Mouse (Mus musculus): Measurements from ENCODE around the gene Adra2c.

The Adra2c gene

DNA sequence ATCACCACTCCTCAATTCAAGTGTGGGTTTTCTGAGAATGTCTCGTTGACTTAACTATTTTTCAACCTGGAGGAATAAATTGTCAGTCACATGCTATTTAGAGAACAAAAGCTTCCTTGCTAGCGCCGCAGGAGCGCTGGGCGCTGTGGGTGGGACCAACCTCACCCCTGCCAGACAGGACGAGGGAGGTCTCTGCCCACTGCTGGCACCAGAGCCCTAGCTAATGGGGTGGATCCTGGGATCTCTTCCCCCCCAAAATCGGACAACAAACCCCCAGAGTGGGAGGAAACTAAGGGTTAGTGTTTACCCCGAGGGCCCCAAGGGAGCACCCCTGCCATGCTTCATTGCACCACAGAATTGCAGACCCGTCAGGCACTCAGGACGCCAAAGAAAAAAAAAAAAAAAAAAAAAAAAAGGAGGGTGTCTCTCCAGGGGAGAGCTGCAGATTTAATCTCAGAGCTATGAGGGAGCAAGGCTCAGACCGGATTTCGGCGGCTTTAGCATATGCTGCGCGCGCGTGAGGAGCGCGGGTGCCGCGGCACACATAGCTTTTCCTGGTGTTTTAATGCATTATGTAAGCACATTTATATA lies 35.2 kb downstream of the Adra2c start:
- peak; percentile 45 for DNase-seq

- DNase-seq = peak; percentile 67
Observed at GRCm38 (mm10) chr5:35313826-35314586, 35.9 kb downstream of the Adra2c start.

GRCm38 (mm10) chr5:35314629-35315028 lies 36.5 kb downstream of the Adra2c start:
- DNase-seq = peak; percentile 35

GRCm38 (mm10) chr5:35315204-35315603 lies 37.1 kb downstream of the Adra2c start:
- DNase-seq = no peak

GRCm38 (mm10) chr5:35320650-35321049 lies 42.5 kb downstream of the Adra2c start:
- DNase-seq = peak; percentile 89

- no peak for DNase-seq
Observed at GRCm38 (mm10) chr5:35330822-35331221, 52.7 kb downstream of the Adra2c start.

Measured in cerebellum, adult 9-10 months (tissue).